Mouse (Mus musculus): Measurements from ENCODE around the gene Tesc. TPM values are rescaled to one million over a fixed set of nuclear protein-coding genes. Genes with fewer than 3 reads are reported as not detected.

Tesc gene
- polyA plus RNA-seq, 1 experiment from 2014 or later, result 14.5 TPM

GRCm38 (mm10) chr5:118073213-118073773, 45.8 kb downstream of the Tesc start:
- no peak for ATAC-seq (ENCODE audit: insufficient number of reproducible peaks, insufficient read depth, low FRiP score, low read depth)
- Histone ChIP-seq H3K9ac (ENCODE audit: low read length) (no peak overlapping the region), H3K9me3 (ENCODE audit: control insufficient read depth, low read length) (no peaks in the 10 kb centered on the region), H3K4me1 (ENCODE audit: control insufficient read depth in 2 of 2, insufficient read depth in 2 of 2, low read length in 2 of 2) (peaks cover 8 to 19% of the 10 kb centered on the region in 2 experiments), H3K4me3 (ENCODE audit: control insufficient read depth in 1 of 2, insufficient read depth in 1 of 2, low read depth in 1 of 2, low read length in 2 of 2) (no peak overlapping the region), H3K27ac (replicated peaks in 1 of 2; ENCODE audit: control insufficient read depth in 1 of 2, insufficient read depth in 1 of 2, low read depth in 2 of 2, low read length in 2 of 2) (no peak overlapping the region), H3K27me3 (ENCODE audit: control insufficient read depth, insufficient read depth, low read length) (no peaks in the 10 kb centered on the region), H3K36me3 (ENCODE audit: control insufficient read depth, insufficient read depth, low read length) (peaks cover 85% of the 10 kb centered on the region), H3K4me2 (ENCODE audit: low read length) (no peak overlapping the region)
- 87% methylated on average over 15 of the region's 15 CpGs for WGBS

- Histone ChIP-seq H3K4me3 (ENCODE audit: control insufficient read depth in 1 of 2, insufficient read depth in 1 of 2, low read depth in 1 of 2, low read length in 2 of 2) (no peak overlapping the region), H3K27ac (replicated peaks in 1 of 2; ENCODE audit: control insufficient read depth in 1 of 2, insufficient read depth in 1 of 2, low read depth in 2 of 2, low read length in 2 of 2) (no peak overlapping the region), H3K4me1 (ENCODE audit: control insufficient read depth in 2 of 2, insufficient read depth in 2 of 2, low read length in 2 of 2) (peaks cover 15 to 34% of the 10 kb centered on the region in 2 experiments), H3K4me2 (ENCODE audit: low read length) (no peak overlapping the region), H3K27me3 (ENCODE audit: control insufficient read depth, insufficient read depth, low read length) (no peaks in the 10 kb centered on the region), H3K9ac (ENCODE audit: low read length) (no peak overlapping the region), H3K36me3 (ENCODE audit: control insufficient read depth, insufficient read depth, low read length) (peaks cover 60% of the 10 kb centered on the region), H3K9me3 (ENCODE audit: control insufficient read depth, low read length) (no peaks in the 10 kb centered on the region)
- 73% methylated on average over 15 of the region's 15 CpGs for WGBS
- no peak for ATAC-seq (ENCODE audit: insufficient number of reproducible peaks, insufficient read depth, low FRiP score, low read depth)
These were observed 49.4 kb downstream of the Tesc start for GRCm38 (mm10) chr5:118076721-118077592.

GRCm38 (mm10) chr5:118078550-118078949, 51.0 kb downstream of the Tesc start:
- no peak overlapping the region for H3K9ac ChIP-seq (ENCODE audit: low read length)
- H3K27me3 ChIP-seq (ENCODE audit: control insufficient read depth, insufficient read depth, low read length), result no peaks in the 10 kb centered on the region
- peaks cover 17 to 44% of the 10 kb centered on the region in 2 experiments for H3K4me1 ChIP-seq (ENCODE audit: control insufficient read depth in 2 of 2, insufficient read depth in 2 of 2, low read length in 2 of 2)
- 56% methylated on average over 6 of the region's 6 CpGs for WGBS
- ATAC-seq (ENCODE audit: insufficient number of reproducible peaks, insufficient read depth, low FRiP score, low read depth), result no peak
- no peak overlapping the region for H3K4me3 ChIP-seq (ENCODE audit: control insufficient read depth in 1 of 2, insufficient read depth in 1 of 2, low read depth in 1 of 2, low read length in 2 of 2)
- H3K27ac ChIP-seq (replicated peaks in 1 of 2; ENCODE audit: control insufficient read depth in 1 of 2, insufficient read depth in 1 of 2, low read depth in 2 of 2, low read length in 2 of 2), result no peak overlapping the region
- H3K36me3 ChIP-seq (ENCODE audit: control insufficient read depth, insufficient read depth, low read length), result peaks cover 45% of the 10 kb centered on the region
- no peaks in the 10 kb centered on the region for H3K9me3 ChIP-seq (ENCODE audit: control insufficient read depth, low read length)
- no peak overlapping the region for H3K4me2 ChIP-seq (ENCODE audit: low read length)

DNA sequence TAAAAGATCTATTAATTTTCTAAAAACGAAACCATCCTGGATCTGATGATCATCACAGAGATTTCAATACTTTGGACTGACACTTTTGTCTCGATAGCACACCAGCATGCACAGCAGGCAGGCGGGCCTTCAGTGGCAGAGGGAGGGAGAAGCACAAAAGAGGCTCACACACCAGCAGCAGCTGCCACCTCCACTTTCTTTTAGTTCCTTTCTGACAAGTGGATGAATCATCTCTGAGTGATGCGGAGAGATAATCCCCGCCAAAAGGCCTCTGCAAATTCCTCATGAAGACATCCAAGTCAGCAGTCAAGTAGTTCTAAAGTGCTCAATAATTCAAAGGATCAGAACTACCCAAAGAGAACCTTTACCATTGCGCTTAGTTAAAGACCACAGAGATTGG, 51.8 kb downstream of the Tesc start:
- WGBS, result 62% methylated on average over 6 of the region's 6 CpGs
- Histone ChIP-seq H3K27ac (replicated peaks in 1 of 2; ENCODE audit: control insufficient read depth in 1 of 2, insufficient read depth in 1 of 2, low read depth in 2 of 2, low read length in 2 of 2) (no peak overlapping the region), H3K9ac (ENCODE audit: low read length) (no peak overlapping the region), H3K4me3 (ENCODE audit: control insufficient read depth in 1 of 2, insufficient read depth in 1 of 2, low read depth in 1 of 2, low read length in 2 of 2) (no peak overlapping the region), H3K27me3 (ENCODE audit: control insufficient read depth, insufficient read depth, low read length) (no peaks in the 10 kb centered on the region), H3K9me3 (ENCODE audit: control insufficient read depth, low read length) (no peaks in the 10 kb centered on the region), H3K4me1 (ENCODE audit: control insufficient read depth in 2 of 2, insufficient read depth in 2 of 2, low read length in 2 of 2) (peaks cover 23 to 52% of the 10 kb centered on the region in 2 experiments), H3K36me3 (ENCODE audit: control insufficient read depth, insufficient read depth, low read length) (peaks cover 37% of the 10 kb centered on the region), H3K4me2 (ENCODE audit: low read length) (no peak overlapping the region)
- ATAC-seq (ENCODE audit: insufficient number of reproducible peaks, insufficient read depth, low FRiP score, low read depth), result no peak

DNA sequence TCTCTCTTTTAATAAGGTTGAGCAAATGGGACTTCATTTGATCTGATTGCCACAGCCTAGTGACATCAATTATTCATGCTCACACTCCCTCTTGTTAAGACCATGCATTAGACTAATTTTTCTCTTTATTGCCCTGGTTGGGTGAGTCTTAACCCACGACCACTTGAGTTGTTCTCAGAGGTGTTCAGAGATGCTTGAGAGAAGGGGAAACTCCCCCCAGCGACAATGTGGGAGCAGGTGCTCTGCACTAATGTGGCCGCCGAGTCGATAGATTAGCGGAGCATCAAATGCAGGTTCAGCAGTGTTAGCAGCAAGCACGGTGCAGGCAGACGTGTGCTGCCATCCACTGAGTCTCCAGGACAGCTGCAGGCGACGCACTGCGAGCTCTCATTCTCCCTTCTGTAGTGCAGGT, 52.3 kb downstream of the Tesc start:
- no peak overlapping the region for H3K9ac ChIP-seq (ENCODE audit: low read length)
- H3K36me3 ChIP-seq (ENCODE audit: control insufficient read depth, insufficient read depth, low read length), result peaks cover 32% of the 10 kb centered on the region
- WGBS, result 71% methylated on average over 11 of the region's 11 CpGs
- no peak overlapping the region for H3K4me3 ChIP-seq (ENCODE audit: control insufficient read depth in 1 of 2, insufficient read depth in 1 of 2, low read depth in 1 of 2, low read length in 2 of 2)
- no peak overlapping the region for H3K4me2 ChIP-seq (ENCODE audit: low read length)
- H3K27me3 ChIP-seq (ENCODE audit: control insufficient read depth, insufficient read depth, low read length), result no peaks in the 10 kb centered on the region
- H3K4me1 ChIP-seq (ENCODE audit: control insufficient read depth in 2 of 2, insufficient read depth in 2 of 2, low read length in 2 of 2), result peaks cover 27 to 57% of the 10 kb centered on the region in 2 experiments
- no peaks in the 10 kb centered on the region for H3K9me3 ChIP-seq (ENCODE audit: control insufficient read depth, low read length)
- ATAC-seq (ENCODE audit: insufficient number of reproducible peaks, insufficient read depth, low FRiP score, low read depth), result no peak
- no peak overlapping the region for H3K27ac ChIP-seq (replicated peaks in 1 of 2; ENCODE audit: control insufficient read depth in 1 of 2, insufficient read depth in 1 of 2, low read depth in 2 of 2, low read length in 2 of 2)

DNA sequence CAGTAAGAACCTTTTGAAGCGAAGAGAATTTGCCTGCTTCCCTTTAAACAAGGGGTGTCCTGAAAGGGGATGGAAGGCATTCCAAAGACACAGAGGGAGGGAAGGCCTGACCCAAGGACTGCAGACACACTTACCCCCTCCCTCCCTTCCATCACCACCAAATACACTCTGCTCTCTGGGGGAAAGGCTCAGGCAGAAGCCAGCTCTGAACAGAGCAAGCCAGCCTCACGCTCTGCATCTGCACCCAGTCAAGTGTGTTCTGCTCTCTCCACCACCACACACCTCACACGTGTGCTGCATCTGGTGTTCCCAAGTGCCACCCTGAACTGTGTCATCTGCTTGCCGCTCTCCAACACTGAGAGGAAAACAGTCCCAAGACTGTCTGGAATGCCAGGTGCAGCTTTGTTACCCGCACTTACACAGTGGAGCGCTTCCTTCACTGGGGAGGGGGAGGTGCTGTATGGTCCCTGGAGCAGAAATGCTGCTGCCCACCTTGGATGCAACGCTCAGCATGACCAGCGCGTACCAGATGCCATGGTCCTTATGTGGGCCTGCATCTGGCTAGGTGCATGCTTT, 53.9 kb downstream of the Tesc start:
- WGBS, result 72% methylated on average over 9 of the region's 9 CpGs
- no peak overlapping the region for H3K27ac ChIP-seq (replicated peaks in 1 of 2; ENCODE audit: control insufficient read depth in 1 of 2, insufficient read depth in 1 of 2, low read depth in 2 of 2, low read length in 2 of 2)
- peaks cover 29 to 67% of the 10 kb centered on the region in 2 experiments for H3K4me1 ChIP-seq (ENCODE audit: control insufficient read depth in 2 of 2, insufficient read depth in 2 of 2, low read length in 2 of 2)
- H3K4me2 ChIP-seq (ENCODE audit: low read length), result no peak overlapping the region
- no peak overlapping the region for H3K9ac ChIP-seq (ENCODE audit: low read length)
- H3K4me3 ChIP-seq (ENCODE audit: control insufficient read depth in 1 of 2, insufficient read depth in 1 of 2, low read depth in 1 of 2, low read length in 2 of 2), result no peak overlapping the region
- peaks cover 16% of the 10 kb centered on the region for H3K36me3 ChIP-seq (ENCODE audit: control insufficient read depth, insufficient read depth, low read length)
- H3K9me3 ChIP-seq (ENCODE audit: control insufficient read depth, low read length), result no peaks in the 10 kb centered on the region
- no peaks in the 10 kb centered on the region for H3K27me3 ChIP-seq (ENCODE audit: control insufficient read depth, insufficient read depth, low read length)
- ATAC-seq (ENCODE audit: insufficient number of reproducible peaks, insufficient read depth, low FRiP score, low read depth), result no peak

DNA sequence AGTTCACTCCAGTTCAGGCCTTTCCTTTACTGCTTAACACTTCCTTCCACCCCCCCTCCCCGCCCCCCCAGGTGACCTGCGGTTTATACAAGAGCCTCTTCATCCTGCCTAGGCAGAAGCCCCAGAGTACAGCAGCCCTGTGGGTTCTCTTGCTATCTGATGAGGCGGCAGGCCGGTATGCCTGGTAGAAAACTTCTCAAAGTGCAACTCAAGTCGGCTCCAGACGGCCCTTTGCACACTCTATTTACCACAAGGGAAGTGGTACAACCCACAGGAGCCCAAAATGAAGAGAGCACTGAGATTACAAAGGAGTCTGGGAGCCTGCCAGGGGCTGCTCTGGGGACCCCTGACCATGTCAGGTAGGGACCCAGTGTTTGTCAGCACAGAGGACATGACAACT, 54.5 kb downstream of the Tesc start:
- 49% methylated on average over 6 of the region's 6 CpGs for WGBS
- Histone ChIP-seq H3K27ac (replicated peaks in 1 of 2; ENCODE audit: control insufficient read depth in 1 of 2, insufficient read depth in 1 of 2, low read depth in 2 of 2, low read length in 2 of 2) (no peak overlapping the region), H3K4me2 (ENCODE audit: low read length) (no peak overlapping the region), H3K36me3 (ENCODE audit: control insufficient read depth, insufficient read depth, low read length) (peaks cover 11% of the 10 kb centered on the region), H3K4me3 (ENCODE audit: control insufficient read depth in 1 of 2, insufficient read depth in 1 of 2, low read depth in 1 of 2, low read length in 2 of 2) (no peak overlapping the region), H3K27me3 (ENCODE audit: control insufficient read depth, insufficient read depth, low read length) (no peaks in the 10 kb centered on the region), H3K9ac (ENCODE audit: low read length) (no peak overlapping the region), H3K9me3 (ENCODE audit: control insufficient read depth, low read length) (no peaks in the 10 kb centered on the region), H3K4me1 (ENCODE audit: control insufficient read depth in 2 of 2, insufficient read depth in 2 of 2, low read length in 2 of 2) (peaks cover 33 to 65% of the 10 kb centered on the region in 2 experiments)
- no peak for ATAC-seq (ENCODE audit: insufficient number of reproducible peaks, insufficient read depth, low FRiP score, low read depth)
